Mouse (Mus musculus) heart, adult 2 months (tissue): ENCODE results near the gene Kcnmb3.

Experiments used
- CTCF ChIP-seq: fragments of 200-600 bp; IDR thresholded peaks from 2 replicates; pipeline ENCODE4 v1.8.1; 2022; ENCODE audit warnings: antibody characterized with exemption, mild to moderate bottlenecking, moderate library complexity
- EP300 ChIP-seq: fragments of 200-500 bp; IDR thresholded peaks from 2 replicates; pipeline ENCODE4 v1.6.1; 2011; ENCODE audit warnings: low read depth, low read length, control low read depth; ENCODE audit not compliant: insufficient read depth
- POLR2A ChIP-seq: fragments of 200-500 bp; IDR thresholded peaks from 2 replicates; pipeline ENCODE4 v1.6.1; 2011; ENCODE audit warnings: mild to moderate bottlenecking, low read depth, low read length, control low read depth; ENCODE audit not compliant: insufficient read depth

DNA sequence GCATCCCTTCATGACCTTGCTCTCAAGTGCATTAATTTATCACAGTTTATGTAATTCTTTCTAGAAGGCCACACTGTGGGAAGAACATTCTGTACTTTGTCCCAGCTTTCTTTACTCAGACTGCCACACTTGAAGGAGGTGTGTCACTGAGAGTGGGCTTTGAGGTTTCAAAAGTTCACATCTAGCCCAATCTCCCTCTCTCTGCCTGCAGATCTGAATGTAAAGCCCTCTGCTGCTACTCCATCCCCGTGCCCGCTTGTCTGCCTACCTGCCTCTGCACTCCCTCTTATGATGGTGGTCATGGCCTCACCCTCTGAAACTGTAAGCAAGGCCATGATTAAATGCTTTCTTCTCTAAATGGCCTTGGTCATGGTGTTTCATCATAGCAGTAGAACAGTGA is 8.3 kb upstream of the Kcnmb3 start:
- TF ChIP-seq CTCF (no peak), POLR2A (no peak), EP300 (no peak)
